Mouse (Mus musculus) adrenal gland, adult 10 weeks (tissue): ENCODE results near the gene Ubxn6. TPM values are rescaled to one million over a fixed set of nuclear protein-coding genes. Genes with fewer than 3 reads are reported as not detected.

ENCODE experiments used
- polyA plus RNA-seq: library from polyadenylated mRNA; stranded (reverse); fragments of 350-450 nt; fragmentation: Illumina TruSeq; extraction: RNeasy Lipid Tissue Mini Kit (QIAGEN cat#74804); gene quantifications from one replicate; pipeline ENCODE4 v1.2.3, GENCODE M21; 2014; ENCODE audit warnings: low read depth, low replicate concordance

Ubxn6 gene
- 15.9 TPM for polyA plus RNA-seq

DNA sequence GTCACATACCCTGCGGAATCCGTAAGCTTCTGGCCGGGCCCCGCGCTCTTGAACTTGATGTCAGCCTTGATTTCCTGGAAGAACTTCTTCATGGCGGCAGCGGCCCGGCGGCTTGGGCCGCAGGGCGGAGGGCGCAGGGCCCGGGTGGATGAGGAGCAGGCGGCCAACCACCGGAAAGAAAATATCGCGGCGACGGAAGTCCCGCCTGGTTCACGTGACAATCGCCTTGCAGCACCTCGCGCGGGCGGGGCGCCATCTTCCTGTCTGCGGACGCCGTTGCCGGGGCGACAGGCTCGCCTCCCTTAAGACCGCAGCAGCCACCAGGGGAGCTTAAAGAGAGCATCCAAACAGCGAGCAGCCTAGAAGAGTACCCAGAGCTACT, at the start of gene Ubxn6:
Gene Ubxn6, minus strand, starts transcription at position 202 of the 382 bp plus-strand sequence.

DNA sequence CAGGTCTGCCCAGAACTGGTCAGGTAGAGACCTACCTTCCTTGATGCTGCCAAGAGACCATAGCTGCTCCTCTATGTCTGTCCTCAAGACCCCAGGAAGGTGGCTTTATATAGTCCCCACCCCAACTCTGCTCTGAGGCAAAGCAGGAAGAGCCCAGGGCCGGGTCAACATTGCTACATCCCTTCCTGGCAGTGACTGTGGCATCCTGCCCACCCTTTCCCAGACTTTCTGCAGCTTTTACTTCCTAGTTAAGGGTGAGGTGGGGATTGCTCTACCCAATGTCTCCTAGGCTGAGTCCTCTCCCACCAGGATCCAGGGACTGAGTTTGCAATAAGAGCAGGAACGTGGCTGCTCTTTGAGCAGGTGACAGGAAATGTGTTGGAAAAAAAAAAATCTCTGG, 47.0 kb upstream of the Ubxn6 start, which contains the start of gene Lrg1:
Gene Lrg1, minus strand, starts transcription at position 176 of the 400 bp plus-strand sequence.

DNA sequence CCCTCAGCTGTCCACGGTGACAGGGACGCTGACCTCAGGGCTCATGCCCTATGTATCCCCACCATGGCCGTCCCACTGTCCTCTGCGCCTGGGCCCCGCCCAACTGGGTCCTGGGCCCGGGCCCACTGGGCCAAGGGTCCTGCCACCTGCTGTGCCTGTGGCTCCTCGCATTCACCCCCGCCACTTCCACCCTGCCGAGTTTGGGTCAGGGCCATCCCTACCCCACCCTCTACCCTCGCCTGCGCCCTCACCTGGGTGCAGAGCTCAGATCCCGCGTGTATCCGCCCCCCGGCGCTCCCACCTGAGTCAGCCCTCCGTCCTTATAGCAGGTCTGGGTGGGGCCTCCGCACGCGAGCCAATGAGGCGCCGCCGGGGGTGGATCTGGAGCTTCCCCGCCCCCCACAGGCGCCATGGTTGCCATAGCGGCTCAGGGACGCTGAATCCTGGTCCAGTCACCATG, 42.5 kb upstream of the Ubxn6 start, which contains the start of gene Plin5:
Gene Plin5, minus strand, starts transcription at position 346 of the 460 bp plus-strand sequence.

DNA sequence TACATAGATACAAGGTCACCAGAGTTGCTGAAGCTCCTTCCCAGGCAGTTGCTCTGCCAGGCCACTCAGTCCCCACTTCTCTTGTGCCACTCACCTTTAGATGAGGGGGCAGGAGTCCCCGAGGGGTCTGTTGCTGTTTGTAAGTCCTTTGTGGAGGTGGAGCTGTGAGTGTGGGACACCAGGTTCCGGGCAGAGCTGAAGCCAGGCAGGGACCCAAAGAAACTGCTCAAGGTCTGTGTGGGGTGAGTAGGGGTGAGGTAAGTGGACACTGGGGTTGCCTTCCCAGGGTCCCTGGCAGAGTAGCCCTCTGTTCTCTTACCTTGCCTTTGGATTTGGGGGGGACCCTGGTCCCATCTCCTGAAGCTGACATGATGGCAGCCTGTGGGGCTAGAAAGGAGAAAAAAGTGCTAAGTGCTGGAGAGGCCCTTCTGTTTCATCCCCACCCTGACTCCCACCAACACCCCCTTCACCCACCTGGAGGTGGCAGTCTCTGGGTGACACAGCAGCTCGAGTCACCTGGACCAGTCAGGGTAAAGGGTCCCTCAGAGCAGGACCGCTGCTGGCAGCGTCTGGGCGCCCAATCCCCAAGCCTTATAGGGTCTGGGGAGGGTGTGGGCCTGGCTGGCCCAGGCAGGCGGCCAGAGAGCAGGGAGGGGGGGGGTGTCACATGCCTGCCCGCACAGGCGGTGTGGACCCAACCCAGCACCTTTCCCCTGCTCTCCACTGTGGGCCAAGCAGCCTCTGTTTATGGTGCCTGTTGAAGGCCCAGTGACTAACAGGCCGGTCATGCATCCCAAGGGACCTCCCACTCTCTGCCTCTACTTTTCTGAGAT, 34.6 kb upstream of the Ubxn6 start, which contains the start of gene Plin4:
Gene Plin4, minus strand, starts transcription at position 585 of the 833 bp plus-strand sequence.

DNA sequence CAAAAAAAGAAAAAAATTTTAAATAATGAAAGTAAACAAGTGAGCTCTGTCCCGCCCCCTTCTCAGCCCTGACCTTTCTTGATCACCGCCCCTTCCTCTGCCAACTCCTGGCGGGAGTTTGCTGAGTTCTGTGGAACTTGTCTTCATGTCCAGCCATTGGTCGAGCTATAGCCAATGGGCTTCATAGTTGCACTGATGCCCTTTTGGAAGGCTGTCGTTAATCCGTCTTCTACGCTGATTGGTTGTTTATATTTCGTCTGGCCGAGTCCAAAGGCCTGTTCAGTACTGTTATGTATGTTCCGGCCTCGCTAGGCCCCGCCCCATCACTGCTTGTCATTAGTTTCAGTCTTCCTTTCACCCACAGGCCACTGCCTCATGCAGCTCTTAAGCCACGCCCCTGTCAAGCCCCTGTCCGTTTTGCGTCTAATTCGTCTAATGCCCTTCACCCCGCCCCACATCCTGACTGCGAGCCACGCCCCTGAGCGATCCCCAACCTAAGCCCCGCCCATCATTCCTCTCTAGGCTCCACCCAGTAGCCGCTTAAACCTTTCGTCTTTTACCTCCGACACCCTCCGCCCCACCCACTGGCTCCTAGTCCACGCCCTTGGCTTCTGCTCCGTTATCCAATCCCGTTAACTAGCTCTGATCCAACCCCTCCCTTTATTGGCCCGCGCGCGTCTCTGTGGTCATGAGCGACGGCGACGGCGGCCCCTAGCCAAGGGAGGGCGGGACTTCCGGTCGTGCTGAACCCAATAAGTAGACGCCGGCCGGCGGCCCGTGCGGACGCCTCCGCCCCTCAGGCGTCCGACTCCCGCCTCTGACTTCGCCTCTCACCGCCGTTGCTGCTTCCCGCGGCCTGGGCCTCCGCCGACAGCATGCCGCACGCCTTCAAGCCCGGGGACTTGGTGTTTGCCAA, 4.3 kb upstream of the Ubxn6 start, which contains the start of gene Hdgfl2:
Gene Hdgfl2, plus strand, starts transcription at position 755 of the 916 bp plus-strand sequence.

DNA sequence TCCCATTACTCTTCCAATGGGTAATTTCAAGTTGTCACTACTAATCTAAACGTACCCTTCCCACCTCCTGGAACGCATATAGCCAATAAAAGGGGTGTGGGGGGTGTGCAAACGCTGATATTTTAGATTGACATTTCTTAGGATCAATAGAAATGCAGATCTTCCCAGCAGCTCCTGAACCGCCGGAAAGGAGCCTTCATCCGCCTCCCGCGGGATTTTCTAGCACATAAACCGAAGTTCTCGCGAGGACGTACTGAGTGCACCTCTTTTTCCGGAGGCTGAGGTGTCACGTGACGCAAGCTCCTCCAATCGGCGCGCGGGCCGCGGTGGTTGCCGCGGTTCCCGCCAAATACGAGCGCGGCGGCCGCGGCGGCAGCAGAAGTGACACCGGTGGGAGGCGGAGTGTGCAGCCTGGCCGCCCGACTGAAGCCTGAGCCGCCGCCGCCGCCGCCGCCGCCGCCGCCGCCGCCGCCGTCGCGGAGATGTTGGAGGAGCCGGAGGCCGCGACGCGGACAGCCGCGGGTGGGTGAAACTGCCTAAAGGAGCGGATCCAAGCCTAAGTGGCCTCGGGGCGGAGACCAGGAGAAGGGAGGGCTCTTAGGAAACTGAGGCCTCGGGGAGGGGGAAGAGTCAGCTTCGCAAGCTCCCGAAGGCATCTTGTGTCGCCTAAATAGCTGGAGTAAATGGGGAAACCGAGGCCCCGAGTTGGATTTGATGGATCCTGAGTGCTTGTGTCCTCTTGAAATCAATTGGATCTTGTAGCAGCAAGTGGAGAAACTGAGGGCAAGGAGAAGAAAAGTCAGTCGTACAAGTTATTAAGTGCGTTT, 34.6 kb downstream of the Ubxn6 start, which contains the start of gene Chaf1a:
Gene Chaf1a, plus strand, starts transcription at position 410 of the 827 bp plus-strand sequence.

DNA sequence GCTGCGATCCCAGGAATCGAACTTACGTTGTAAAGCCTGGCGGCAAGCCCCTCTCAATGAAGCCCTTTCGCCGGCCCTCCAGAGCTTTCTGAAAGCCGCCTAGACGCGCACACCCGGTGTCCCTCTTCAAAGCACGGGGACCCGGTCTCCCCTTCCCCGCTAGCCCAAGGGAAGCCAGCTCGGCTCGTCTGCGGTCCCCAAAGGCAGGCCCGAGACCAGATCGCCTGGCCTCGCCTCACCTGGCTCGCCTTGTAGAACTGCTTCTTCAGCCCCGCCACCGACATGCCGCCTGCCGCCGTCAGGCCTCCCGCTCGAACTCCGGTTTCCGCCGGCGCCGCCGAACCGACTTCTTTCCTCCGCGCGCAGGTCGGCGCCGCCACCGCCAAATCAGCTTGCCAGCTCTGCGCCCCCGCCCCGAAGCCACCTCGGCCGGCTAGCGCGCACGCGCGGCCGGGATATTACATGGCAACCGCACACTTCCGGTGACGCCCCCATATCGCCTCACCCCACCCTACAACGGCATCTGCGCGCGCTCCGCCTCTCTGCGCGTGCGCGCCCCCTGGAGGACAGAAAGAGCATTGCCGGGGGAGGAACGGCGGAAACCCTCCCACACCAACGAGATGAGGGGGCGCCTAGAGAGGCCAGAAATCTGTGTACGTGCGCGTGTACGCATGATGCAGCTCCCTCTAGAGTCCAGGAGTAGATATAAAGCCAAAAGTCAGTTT, 38.5 kb downstream of the Ubxn6 start, which contains the start of gene Sh3gl1:
Gene Sh3gl1, minus strand, starts transcription at position 460 of the 725 bp plus-strand sequence.

Other genes with a start within 250 kb of the Ubxn6 start
- gene Zfp119a, start 196.1 kb downstream of the Ubxn6 start, polyA plus RNA-seq = 18.8 TPM
- gene Zfp959, start 182.9 kb downstream of the Ubxn6 start, polyA plus RNA-seq = 30.8 TPM
- gene Zfp119b, start 125.5 kb downstream of the Ubxn6 start, polyA plus RNA-seq = 19.0 TPM
- not detected for gene Ebi3, start 122.4 kb downstream of the Ubxn6 start, polyA plus RNA-seq
- gene Yju2, start 115.9 kb downstream of the Ubxn6 start, polyA plus RNA-seq = 0.70 TPM
- gene Shd, start 104.6 kb downstream of the Ubxn6 start, polyA plus RNA-seq = not detected
- gene Fsd1, start 88.5 kb downstream of the Ubxn6 start, polyA plus RNA-seq = not detected
- gene Stap2, start 69.4 kb downstream of the Ubxn6 start, polyA plus RNA-seq = 0.41 TPM
- 0.70 TPM for gene Mpnd, start 69.3 kb downstream of the Ubxn6 start, polyA plus RNA-seq
- 0.82 TPM for gene Sh3gl1, start 38.4 kb downstream of the Ubxn6 start, polyA plus RNA-seq
- gene Chaf1a, start 34.6 kb downstream of the Ubxn6 start, polyA plus RNA-seq = 0.76 TPM
- gene Hdgfl2, start 4.6 kb upstream of the Ubxn6 start, polyA plus RNA-seq = 3.9 TPM
- 6.4 TPM for gene Plin4, start 34.8 kb upstream of the Ubxn6 start, polyA plus RNA-seq
- 6.5 TPM for gene Plin5, start 42.6 kb upstream of the Ubxn6 start, polyA plus RNA-seq
- not detected for gene Lrg1, start 47.0 kb upstream of the Ubxn6 start, polyA plus RNA-seq
- not detected for gene Sema6b, start 65.3 kb upstream of the Ubxn6 start, polyA plus RNA-seq
- gene Tnfaip8l1, start 87.4 kb upstream of the Ubxn6 start, polyA plus RNA-seq = 1.6 TPM
- 13.2 TPM for gene Mydgf, start 108.9 kb upstream of the Ubxn6 start, polyA plus RNA-seq
- gene Dpp9, start 143.9 kb upstream of the Ubxn6 start, polyA plus RNA-seq = 0.41 TPM
- gene Fem1a, start 181.8 kb upstream of the Ubxn6 start, polyA plus RNA-seq = 3.7 TPM
- 0.58 TPM for gene Ticam1, start 201.8 kb upstream of the Ubxn6 start, polyA plus RNA-seq
- gene Plin3, start 217.8 kb upstream of the Ubxn6 start, polyA plus RNA-seq = 21.8 TPM
- not detected for gene Arrdc5, start 225.3 kb upstream of the Ubxn6 start, polyA plus RNA-seq
- gene Uhrf1, start 228.3 kb upstream of the Ubxn6 start, polyA plus RNA-seq = 1.9 TPM